In genomic region chr15:79005581-79005980, GRCm38 (mm10) we compare ENCODE assay signal across 31 mouse cellular contexts. TPM values are rescaled to one million over a fixed set of nuclear protein-coding genes. Genes with fewer than 3 reads are reported as not detected.
DNase-seq lines count a peak whose midpoint lies in the region; ATAC-seq and TF ChIP-seq lines count a peak whose summit lies in the region.
"Had no signal": no experiment of that assay in that cellular context is flagged by ENCODE, and none has a peak within 500 bp of the region (broad histone marks: within the 10 kb centered on the region; RNA-seq: fewer than 3 reads in every experiment).

No protein-coding gene starts in this region.

- H3K27ac ChIP-seq in intestine, embryonic 15.5 days = no peak overlapping the region
- H3K27ac ChIP-seq in intestine, postnatal 0 days (ENCODE audit: low read depth, low read length) = no peak overlapping the region
- 0 out of 2 replicates have a peak overlapping the region, but pooled peaks have one; percentile 14 for H3K27ac ChIP-seq in ES-E14 (ENCODE audit: insufficient read depth, low read depth, low read length, poor library complexity, severe bottlenecking)
- H3K27ac ChIP-seq in stomach, embryonic 15.5 days = 0 out of 2 replicates have a peak overlapping the region, but pooled peaks have one; percentile 21
- no peak overlapping the region for H3K27ac ChIP-seq in midbrain, embryonic 15.5 days
- H3K27ac ChIP-seq: heart, adult 2 months; heart, embryonic 10.5 days; heart, embryonic 13.5 days; hindbrain, embryonic 14.5 days; hindbrain, postnatal 0 days had no signal

- no peak overlapping the region for H3K4me3 ChIP-seq in intestine, embryonic 15.5 days (replicated peaks)
- no peak overlapping the region for H3K4me3 ChIP-seq in intestine, postnatal 0 days (ENCODE audit: low read depth, low read length)
- no peak overlapping the region for H3K4me3 ChIP-seq in ES-E14 (ENCODE audit: insufficient read depth in 1 of 2, low read depth in 1 of 2, low read length in 2 of 2, poor library complexity in 1 of 2, severe bottlenecking in 1 of 2)
- no peak overlapping the region for H3K4me3 ChIP-seq in stomach, embryonic 15.5 days (replicated peaks)
- no peak overlapping the region for H3K4me3 ChIP-seq in midbrain, embryonic 15.5 days
- H3K4me3 ChIP-seq in lung, adult 2 months (replicated peaks; ENCODE audit: extremely low read depth, low read depth, low read length) = no peak overlapping the region
- H3K4me3 ChIP-seq: heart, adult 2 months; heart, embryonic 10.5 days; heart, embryonic 13.5 days had no signal

- TF ChIP-seq POLR2A in lung, adult 2 months (IDR thresholded peaks at IDR 0.05; ENCODE audit: borderline replicate concordance, extremely low read depth, low read depth, low read length) = no peak

- TF ChIP-seq CTCF in intestine, postnatal 0 days (IDR thresholded peaks at IDR 0.05; ENCODE audit: low read depth) = no peak
- no peak for TF ChIP-seq CTCF in lung, adult 2 months (IDR thresholded peaks at IDR 0.05; ENCODE audit: insufficient read depth, low read length)

- DNase-seq in ES-E14 (ENCODE audit: low read depth, low spot score) = no peak
- DNase-seq in lung, adult 2 months = no peak
- DNase-seq: adrenal gland, postnatal 25 days; cerebellum, adult 11-12 months; cerebellum, adult 8-10 months; cerebellum, postnatal 10 days; cerebellum, postnatal 36 days; gastrocnemius, postnatal 10 days; gastrocnemius, postnatal 36 days; heart, adult 2 months; heart, postnatal 14 days; heart, postnatal 4 days had no signal

- H3K27me3 ChIP-seq in intestine, embryonic 15.5 days (replicated peaks) = no peaks in the 10 kb centered on the region
- H3K27me3 ChIP-seq in intestine, postnatal 0 days (replicated peaks; ENCODE audit: control insufficient read depth, insufficient read depth, low read length) = no peaks in the 10 kb centered on the region
- H3K27me3 ChIP-seq in stomach, embryonic 15.5 days (replicated peaks) = no peaks in the 10 kb centered on the region
- no peaks in the 10 kb centered on the region for H3K27me3 ChIP-seq in midbrain, embryonic 15.5 days (replicated peaks)
- H3K27me3 ChIP-seq: heart, embryonic 13.5 days; Patski had no signal

- no peaks in the 10 kb centered on the region for H3K9me3 ChIP-seq in intestine, embryonic 15.5 days
- no peaks in the 10 kb centered on the region for H3K9me3 ChIP-seq in intestine, postnatal 0 days (ENCODE audit: control insufficient read depth)
- no peaks in the 10 kb centered on the region for H3K9me3 ChIP-seq in ES-E14 (ENCODE audit: control insufficient read depth, insufficient read depth, low read depth, low read length)
- no peaks in the 10 kb centered on the region for H3K9me3 ChIP-seq in stomach, embryonic 15.5 days
- no peaks in the 10 kb centered on the region for H3K9me3 ChIP-seq in midbrain, embryonic 15.5 days
- H3K9me3 ChIP-seq: heart, embryonic 10.5 days; heart, embryonic 13.5 days had no signal

- ATAC-seq in intestine, embryonic 15.5 days = peak; percentile 48; the same call in 1 of the 2 replicates
- ATAC-seq in intestine, postnatal 0 days = no peak
- ATAC-seq in stomach, embryonic 15.5 days (ENCODE audit: insufficient read depth, low FRiP score, low read depth) = 0 out of 2 replicates have a peak, but pooled peaks have one; percentile 18
- ATAC-seq in midbrain, embryonic 15.5 days (replicated peaks) = no peak
- no peak for ATAC-seq in erythroid progenitor cell, adult 5-6 weeks (replicated peaks; ENCODE audit: low FRiP score, poor library complexity, severe bottlenecking)
- ATAC-seq: CD4-positive, CD25-positive, alpha-beta regulatory T cell, adult 4 months; forebrain, embryonic 14.5 days; hindbrain, postnatal 0 days; inflammation-experienced regulatory T-cells, adult 6 months; Patski had no signal

- no peak overlapping the region for H3K9ac ChIP-seq in intestine, embryonic 15.5 days
- H3K9ac ChIP-seq in intestine, postnatal 0 days (ENCODE audit: low read depth, low read length) = no peak overlapping the region
- H3K9ac ChIP-seq in ES-E14 (ENCODE audit: insufficient read depth, low read depth, low read length, poor library complexity, severe bottlenecking) = no peak overlapping the region
- H3K9ac ChIP-seq in stomach, embryonic 15.5 days = no peak overlapping the region
- no peak overlapping the region for H3K9ac ChIP-seq in midbrain, embryonic 15.5 days
- H3K9ac ChIP-seq: heart, embryonic 13.5 days; hindbrain, embryonic 14.5 days had no signal

- in situ Hi-C loops in ES-E14 (cut with MboI; ENCODE audit: low sequenced_read_pairs in 2 of 2, unreplicated experiment in 2 of 2) = no loop called here

- H3K4me1 ChIP-seq in intestine, embryonic 15.5 days (replicated peaks) = 0 out of 2 replicates have a peak, but pooled peaks cover 3% of the 10 kb centered on the region
- H3K4me1 ChIP-seq in intestine, postnatal 0 days (replicated peaks; ENCODE audit: control insufficient read depth, insufficient read depth, low read length) = no peaks in the 10 kb centered on the region
- H3K4me1 ChIP-seq in ES-E14 (ENCODE audit: control insufficient read depth in 2 of 2, insufficient read depth in 2 of 2, low read length in 2 of 2, poor library complexity in 1 of 2) = peaks cover 0 to 8% of the 10 kb centered on the region in 2 experiments; a peak in 2 of 4 replicates
- H3K4me1 ChIP-seq in stomach, embryonic 15.5 days = no peaks in the 10 kb centered on the region; the same call in 1 of the 2 replicates
- H3K4me1 ChIP-seq in midbrain, embryonic 15.5 days = no peaks in the 10 kb centered on the region
- H3K4me1 ChIP-seq in lung, adult 2 months (ENCODE audit: control insufficient read depth, insufficient read depth, low read length) = no peaks in the 10 kb centered on the region

- no peak overlapping the region for H3K4me2 ChIP-seq in intestine, embryonic 15.5 days (replicated peaks)
- no peak overlapping the region for H3K4me2 ChIP-seq in intestine, postnatal 0 days (replicated peaks; ENCODE audit: low read depth)
- no peak overlapping the region for H3K4me2 ChIP-seq in stomach, embryonic 15.5 days
- H3K4me2 ChIP-seq in midbrain, embryonic 15.5 days = no peak overlapping the region
- H3K4me2 ChIP-seq: heart, embryonic 13.5 days; hindbrain, embryonic 14.5 days had no signal

- H3K36me3 ChIP-seq in intestine, embryonic 15.5 days = peaks cover 47% of the 10 kb centered on the region
- H3K36me3 ChIP-seq in intestine, postnatal 0 days (ENCODE audit: control insufficient read depth, insufficient read depth) = peaks cover 62% of the 10 kb centered on the region
- peaks cover 10% of the 10 kb centered on the region; the same call in 1 of the 2 replicates for H3K36me3 ChIP-seq in ES-E14 (ENCODE audit: control insufficient read depth, insufficient read depth, low read length, poor library complexity, severe bottlenecking)
- peaks cover 42% of the 10 kb centered on the region for H3K36me3 ChIP-seq in stomach, embryonic 15.5 days
- peaks cover 13% of the 10 kb centered on the region for H3K36me3 ChIP-seq in midbrain, embryonic 15.5 days (replicated peaks)

- 78% methylated on average over 9 of the region's 9 CpGs for WGBS in intestine, embryonic 15.5 days
- WGBS in intestine, postnatal 0 days = 69% methylated on average over 9 of the region's 9 CpGs
- WGBS in stomach, embryonic 15.5 days = 85% methylated on average over 9 of the region's 9 CpGs
- WGBS in midbrain, embryonic 15.5 days = 94% methylated on average over 9 of the region's 9 CpGs
- WGBS in lung, adult 2 months = 88% methylated on average over 9 of the region's 9 CpGs

RNA-seq across cellular contexts. Expression of gene H1f0, which starts 22.7 kb away (rescaled TPM):
- polyA plus RNA-seq in intestine, embryonic 15.5 days (2015; fragmentation: Nextera tagmentation; extraction: Ambion mirVana) = 441 and 523 TPM in 2 replicates
- polyA plus RNA-seq in intestine, postnatal 0 days (2015; fragmentation: Nextera tagmentation; extraction: Ambion mirVana) = 298 and 319 TPM in 2 replicates
- total RNA-seq in ES-E14 (2012; rRNA removed) = 39.9 and 41.0 TPM in 2 replicates
- 546 and 587 TPM in 2 replicates for polyA plus RNA-seq in stomach, embryonic 15.5 days (2015; fragmentation: Nextera tagmentation; extraction: Ambion mirVana)
- polyA plus RNA-seq in midbrain, embryonic 15.5 days (2015; fragmentation: Nextera tagmentation; extraction: Ambion mirVana) = 183 and 198 TPM in 2 replicates
- total RNA-seq in erythroid progenitor cell, adult 5-6 weeks (2015; ENCODE audit: low replicate concordance) = 13.7 and 21.4 TPM in 2 replicates
- total RNA-seq in erythroid progenitor cell, adult 5-6 weeks (2017; ENCODE audit: low replicate concordance) = 16.7 and 19.7 TPM in 2 replicates
- 92.0 and 112 TPM in 2 replicates for polyA plus RNA-seq in lung, adult 2 months (2012; rRNA removed)

RNA-seq across cellular contexts. Expression of gene Galr3, which starts 36.1 kb away (rescaled TPM):
- polyA plus RNA-seq in intestine, embryonic 15.5 days (2015; fragmentation: Nextera tagmentation; extraction: Ambion mirVana) = 1.6 and 1.8 TPM in 2 replicates
- 2.2 and 2.6 TPM in 2 replicates for polyA plus RNA-seq in intestine, postnatal 0 days (2015; fragmentation: Nextera tagmentation; extraction: Ambion mirVana)
- not detected in 2 replicates for total RNA-seq in ES-E14 (2012; rRNA removed)
- 0.68 and 0.89 TPM in 2 replicates for polyA plus RNA-seq in stomach, embryonic 15.5 days (2015; fragmentation: Nextera tagmentation; extraction: Ambion mirVana)
- not detected in 2 replicates for polyA plus RNA-seq in midbrain, embryonic 15.5 days (2015; fragmentation: Nextera tagmentation; extraction: Ambion mirVana)
- not detected in 2 replicates for total RNA-seq in erythroid progenitor cell, adult 5-6 weeks (2015; ENCODE audit: low replicate concordance)
- total RNA-seq in erythroid progenitor cell, adult 5-6 weeks (2017; ENCODE audit: low replicate concordance) = not detected in 2 replicates
- 1.3 and 1.8 TPM in 2 replicates for polyA plus RNA-seq in lung, adult 2 months (2012; rRNA removed)
- total RNA-seq: gastrocnemius, postnatal 36 days; heart, adult 2 months; heart, postnatal 14 days; heart, postnatal 4 days had no signal
- polyA plus RNA-seq: C2C12; CD4-positive, CD25-positive, alpha-beta regulatory T cell, adult 4 months; embryonic facial prominence, embryonic 11.5 days; embryonic facial prominence, embryonic 14.5 days; forebrain, embryonic 11.5 days; forebrain, embryonic 14.5 days; heart, adult 2 months; heart, embryonic 13.5 days; heart, embryonic 16.5 days; hindbrain, embryonic 11.5 days; hindbrain, embryonic 14.5 days; inflammation-experienced regulatory T-cells, adult 6 months had no signal

RNA-seq across cellular contexts. Expression of gene Ankrd54, which starts 57.1 kb away (rescaled TPM):
- polyA plus RNA-seq in intestine, embryonic 15.5 days (2015; fragmentation: Nextera tagmentation; extraction: Ambion mirVana) = 53.5 and 56.2 TPM in 2 replicates
- polyA plus RNA-seq in intestine, postnatal 0 days (2015; fragmentation: Nextera tagmentation; extraction: Ambion mirVana) = 44.1 and 48.8 TPM in 2 replicates
- total RNA-seq in ES-E14 (2012; rRNA removed) = 25.4 and 28.5 TPM in 2 replicates
- polyA plus RNA-seq in stomach, embryonic 15.5 days (2015; fragmentation: Nextera tagmentation; extraction: Ambion mirVana) = 49.7 and 51.8 TPM in 2 replicates
- 61.0 and 64.3 TPM in 2 replicates for polyA plus RNA-seq in midbrain, embryonic 15.5 days (2015; fragmentation: Nextera tagmentation; extraction: Ambion mirVana)
- 64.9 and 75.0 TPM in 2 replicates for total RNA-seq in erythroid progenitor cell, adult 5-6 weeks (2015; ENCODE audit: low replicate concordance)
- total RNA-seq in erythroid progenitor cell, adult 5-6 weeks (2017; ENCODE audit: low replicate concordance) = 37.3 and 66.5 TPM in 2 replicates
- polyA plus RNA-seq in lung, adult 2 months (2012; rRNA removed) = 60.7 and 67.3 TPM in 2 replicates

RNA-seq across cellular contexts. Expression of gene Triobp, which starts 58.1 kb away (rescaled TPM):
- polyA plus RNA-seq in intestine, embryonic 15.5 days (2015; fragmentation: Nextera tagmentation; extraction: Ambion mirVana) = 51.5 and 53.1 TPM in 2 replicates
- polyA plus RNA-seq in intestine, postnatal 0 days (2015; fragmentation: Nextera tagmentation; extraction: Ambion mirVana) = 35.2 and 39.4 TPM in 2 replicates
- total RNA-seq in ES-E14 (2012; rRNA removed) = 30.6 and 33.8 TPM in 2 replicates
- 54.4 TPM in 2 replicates for polyA plus RNA-seq in stomach, embryonic 15.5 days (2015; fragmentation: Nextera tagmentation; extraction: Ambion mirVana)
- 51.7 and 55.5 TPM in 2 replicates for polyA plus RNA-seq in midbrain, embryonic 15.5 days (2015; fragmentation: Nextera tagmentation; extraction: Ambion mirVana)
- total RNA-seq in erythroid progenitor cell, adult 5-6 weeks (2015; ENCODE audit: low replicate concordance) = 40.7 and 72.8 TPM in 2 replicates
- 46.2 and 61.3 TPM in 2 replicates for total RNA-seq in erythroid progenitor cell, adult 5-6 weeks (2017; ENCODE audit: low replicate concordance)
- polyA plus RNA-seq in lung, adult 2 months (2012; rRNA removed) = 49.6 and 56.3 TPM in 2 replicates

Comparison
In these comparisons a context has a peak if more than half of its experiments do, and no peak if none do; other contexts are left out.
1. ATAC-seq: peak in intestine, embryonic 15.5 days (single experiment) and stomach, embryonic 15.5 days (single experiment); none in intestine, postnatal 0 days (single experiment), midbrain, embryonic 15.5 days (single experiment) and erythroid progenitor cell, adult 5-6 weeks (single experiment).
2. H3K27ac ChIP-seq: peak in ES-E14 (single experiment) and stomach, embryonic 15.5 days (single experiment); none in intestine, embryonic 15.5 days (single experiment), intestine, postnatal 0 days (single experiment) and midbrain, embryonic 15.5 days (single experiment).